Mouse (Mus musculus): ENCODE data around the gene Smpd2. TPM values are rescaled to one million over a fixed set of nuclear protein-coding genes. Genes with fewer than 3 reads are reported as not detected.

The Smpd2 gene
- total and polyA plus RNA-seq, 3 experiments: 8.9 to 15.4 (median 11.3) TPM

- Histone ChIP-seq H3K79me2 (replicated peaks; ENCODE audit: control insufficient read depth, extremely low read depth, insufficient read depth, poor library complexity, severe bottlenecking) (peaks cover 3% of the 10 kb centered on the region; the same call in 1 of the 2 replicates), H3K4me2 (ENCODE audit: insufficient read depth, low read depth, poor library complexity, severe bottlenecking) (no peak overlapping the region), H3K4me3 (replicated peaks in 1 of 3; ENCODE audit: low read depth in 2 of 3, low read length in 2 of 3, poor library complexity in 1 of 3) (no peak overlapping the region), H3K36me3 (replicated peaks in 1 of 2; ENCODE audit: control insufficient read depth in 1 of 2, insufficient read depth in 1 of 2, low read length in 1 of 2) (peaks cover 6 to 55% of the 10 kb centered on the region in 2 experiments), H3K9me3 (replicated peaks; ENCODE audit: low read length) (no peaks in the 10 kb centered on the region), H3K27ac (ENCODE audit: insufficient read depth, low read depth) (no peak overlapping the region), H3K27me3 (replicated peaks) (no peaks in the 10 kb centered on the region), H3K4me1 (ENCODE audit: control insufficient read depth in 1 of 2, insufficient read depth in 2 of 2) (peaks cover 3 to 26% of the 10 kb centered on the region in 2 experiments), H3K9ac (ENCODE audit: insufficient read depth, low read depth) (no peak overlapping the region)
- dilution Hi-C loops (cut with MboI; ENCODE audit: extremely low pct_ligation_motif_present, extremely low pct_unique_long_range_greater_than_20kb, low sequenced_read_pairs): no loop called here
- TF ChIP-seq GABPA (IDR thresholded peaks at IDR 0.05; ENCODE audit: insufficient replicate concordance, low read depth, low read length): no peak
- no peak for TF ChIP-seq SIN3A (IDR thresholded peaks at IDR 0.05; ENCODE audit: low read length)
- TF ChIP-seq CTCF (conservative IDR thresholded peaks at IDR 0.05 in 1 of 2, IDR thresholded peaks at IDR 0.05 in 1 of 2; ENCODE audit: low read depth in 2 of 2, low read length in 2 of 2): no peak
- TF ChIP-seq NELFE (IDR thresholded peaks at IDR 0.05; ENCODE audit: low read depth, low read length): no peak
- no peak for TF ChIP-seq SMC3 (IDR thresholded peaks at IDR 0.05; ENCODE audit: low read depth, low read length)
- TF ChIP-seq ETS1 (conservative IDR thresholded peaks at IDR 0.05; ENCODE audit: low read depth, low read length): no peak
- no peak for TF ChIP-seq MAX (IDR thresholded peaks at IDR 0.05; ENCODE audit: low read length)
- in situ Hi-C loops (cut with MboI; ENCODE audit: low pct_ligation_motif_present, low pct_unique_long_range_greater_than_20kb, low sequenced_read_pairs): no loop called here
- no peak for DNase-seq (ENCODE audit: extremely low read depth)
Observed at GRCm38 (mm10) chr10:41536714-41537113, 46.5 kb upstream of the Smpd2 start.

- Histone ChIP-seq H3K9ac (ENCODE audit: insufficient read depth, low read depth) (no peak overlapping the region), H3K36me3 (replicated peaks in 1 of 2; ENCODE audit: control insufficient read depth in 1 of 2, insufficient read depth in 1 of 2, low read length in 1 of 2) (peaks cover 12 to 62% of the 10 kb centered on the region in 2 experiments), H3K27ac (ENCODE audit: insufficient read depth, low read depth) (no peak overlapping the region), H3K4me2 (ENCODE audit: insufficient read depth, low read depth, poor library complexity, severe bottlenecking) (no peak overlapping the region), H3K9me3 (replicated peaks; ENCODE audit: low read length) (no peaks in the 10 kb centered on the region), H3K79me2 (replicated peaks; ENCODE audit: control insufficient read depth, extremely low read depth, insufficient read depth, poor library complexity, severe bottlenecking) (peaks cover 7% of the 10 kb centered on the region), H3K27me3 (replicated peaks) (no peaks in the 10 kb centered on the region), H3K4me1 (ENCODE audit: control insufficient read depth in 1 of 2, insufficient read depth in 2 of 2) (peaks cover 3 to 31% of the 10 kb centered on the region in 2 experiments), H3K4me3 (replicated peaks in 1 of 3; ENCODE audit: low read depth in 2 of 3, low read length in 2 of 3, poor library complexity in 1 of 3) (no peak overlapping the region)
- TF ChIP-seq GABPA (IDR thresholded peaks at IDR 0.05; ENCODE audit: insufficient replicate concordance, low read depth, low read length) (no peak), JUND (conservative IDR thresholded peaks at IDR 0.05; ENCODE audit: low read depth, low read length) (no peak), CTCF (conservative IDR thresholded peaks at IDR 0.05 in 1 of 2, IDR thresholded peaks at IDR 0.05 in 1 of 2; ENCODE audit: low read depth in 2 of 2, low read length in 2 of 2) (no peak), RCOR1 (conservative IDR thresholded peaks at IDR 0.05; ENCODE audit: low read depth, low read length) (no peak), MEF2A (IDR thresholded peaks at IDR 0.05; ENCODE audit: borderline replicate concordance, low read depth, low read length) (no peak), CHD2 (IDR thresholded peaks at IDR 0.05; ENCODE audit: low read length) (no peak), RAD21 (IDR thresholded peaks at IDR 0.05; ENCODE audit: low read depth, low read length) (no peak), CHD1 (IDR thresholded peaks at IDR 0.05; ENCODE audit: low read depth, low read length) (no peak), SIN3A (IDR thresholded peaks at IDR 0.05; ENCODE audit: low read length) (no peak), MAFK (IDR thresholded peaks at IDR 0.05; ENCODE audit: insufficient replicate concordance, low read length) (no peak), USF1 (IDR thresholded peaks at IDR 0.05; ENCODE audit: low read depth, low read length) (no peak), EP300 (IDR thresholded peaks at IDR 0.05; ENCODE audit: low read length) (no peak)
- DNase-seq (ENCODE audit: extremely low read depth): no peak
- dilution Hi-C loops (cut with MboI; ENCODE audit: extremely low pct_ligation_motif_present, extremely low pct_unique_long_range_greater_than_20kb, low sequenced_read_pairs) (no loop called here), in situ Hi-C loops (cut with MboI; ENCODE audit: low pct_ligation_motif_present, low pct_unique_long_range_greater_than_20kb, low sequenced_read_pairs) (no loop called here)
Observed at GRCm38 (mm10) chr10:41535991-41536390, 45.8 kb upstream of the Smpd2 start.

All from CH12.LX (cell line).